Mouse (Mus musculus) testis, adult 2 months (tissue): ENCODE data around the gene Galnt10.

Source experiments
- CTCF ChIP-seq: fragments of 200-500 bp; IDR thresholded peaks from 2 replicates; pipeline ENCODE4 v1.5.1; 2012; ENCODE audit warnings: low read depth, mild to moderate bottlenecking, inconsistent platforms, low read length, moderate library complexity; ENCODE audit not compliant: control insufficient read depth, insufficient read depth, insufficient replicate concordance
- POLR2A ChIP-seq: fragments of 200-500 bp; IDR thresholded peaks from 2 replicates; pipeline ENCODE4 v1.6.1; 2012; ENCODE audit warnings: low read depth, mild to moderate bottlenecking, inconsistent platforms, low read length, moderate library complexity; ENCODE audit not compliant: control insufficient read depth

DNA sequence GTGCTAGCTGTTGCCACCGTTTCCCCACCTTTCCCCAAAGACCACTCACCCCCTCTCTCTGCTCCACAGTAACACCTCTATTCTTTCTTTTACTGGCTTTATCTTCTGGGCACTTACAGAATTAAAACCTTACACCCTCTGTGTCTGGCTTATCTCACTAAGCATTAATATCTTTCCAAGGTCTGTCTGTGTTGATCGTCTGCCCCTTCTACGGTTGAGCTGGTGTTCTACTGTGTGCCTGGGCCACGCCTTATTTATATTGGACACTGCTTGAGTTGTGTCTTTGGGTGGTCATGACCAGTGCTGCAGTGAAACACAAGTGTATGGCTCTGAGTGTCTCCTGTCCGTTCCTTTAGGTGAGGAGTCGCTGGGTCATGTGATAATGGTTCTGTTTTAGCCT, 68.7 kb downstream of the Galnt10 start:
- TF ChIP-seq CTCF (no peak), POLR2A (no peak)
